Mouse (Mus musculus) testis, postnatal 10 days (tissue): ENCODE results near the gene Ccpg1os.

Experiments
- DNase-seq: peaks from one replicate; pipeline ENCODE4 v3.0.0; 2021; ENCODE audit warnings: low spot score

Gene Ccpg1os

GRCm38 (mm10) chr9:72983066-72983465 is 2.1 kb downstream of the Ccpg1os start:
- DNase-seq = no peak

- no peak for DNase-seq
These were observed 9.9 kb downstream of the Ccpg1os start for GRCm38 (mm10) chr9:72975242-72975641.

- DNase-seq = no peak
These were observed 10.4 kb downstream of the Ccpg1os start for GRCm38 (mm10) chr9:72974734-72975133.

- DNase-seq = no peak
These were observed 12.2 kb downstream of the Ccpg1os start for GRCm38 (mm10) chr9:72972984-72973383.

GRCm38 (mm10) chr9:72972435-72972834 is 12.7 kb downstream of the Ccpg1os start:
- no peak for DNase-seq

- DNase-seq = no peak
These were observed 15.3 kb downstream of the Ccpg1os start for GRCm38 (mm10) chr9:72969874-72970273.

- DNase-seq = peak; percentile 48
These were observed 16.7 kb downstream of the Ccpg1os start for GRCm38 (mm10) chr9:72968349-72969061.

- DNase-seq = no peak
These were observed 23.2 kb downstream of the Ccpg1os start for GRCm38 (mm10) chr9:72961959-72962358.

GRCm38 (mm10) chr9:72961346-72961745 is 23.8 kb downstream of the Ccpg1os start:
- DNase-seq = no peak

- DNase-seq = peak; percentile 83
These were observed 26.4 kb downstream of the Ccpg1os start, which contains the start of the genes Dyx1c1 and Gm44503 for GRCm38 (mm10) chr9:72958521-72959450. Gene Dyx1c1, plus strand, starts transcription at chr9:72958785. Gene Gm44503, plus strand, starts transcription at chr9:72958852.

GRCm38 (mm10) chr9:72955546-72955945 is 29.6 kb downstream of the Ccpg1os start:
- DNase-seq = peak; percentile 58

- peak; percentile 56 for DNase-seq
These were observed 30.4 kb downstream of the Ccpg1os start for GRCm38 (mm10) chr9:72954746-72955145.

- no peak for DNase-seq
These were observed 35.6 kb downstream of the Ccpg1os start for GRCm38 (mm10) chr9:72949572-72949971.

- DNase-seq = no peak
These were observed 38.2 kb downstream of the Ccpg1os start for GRCm38 (mm10) chr9:72947010-72947409.

GRCm38 (mm10) chr9:72944286-72944685 is 40.9 kb downstream of the Ccpg1os start:
- DNase-seq = no peak

- DNase-seq = no peak
These were observed 41.8 kb downstream of the Ccpg1os start for GRCm38 (mm10) chr9:72943424-72943823.

GRCm38 (mm10) chr9:72936301-72936700 is 48.9 kb downstream of the Ccpg1os start:
- no peak for DNase-seq

GRCm38 (mm10) chr9:72935309-72935708 is 49.9 kb downstream of the Ccpg1os start:
- DNase-seq = no peak

GRCm38 (mm10) chr9:72931166-72931790 is 53.9 kb downstream of the Ccpg1os start:
- no peak for DNase-seq
